In the genomic region with DNA sequence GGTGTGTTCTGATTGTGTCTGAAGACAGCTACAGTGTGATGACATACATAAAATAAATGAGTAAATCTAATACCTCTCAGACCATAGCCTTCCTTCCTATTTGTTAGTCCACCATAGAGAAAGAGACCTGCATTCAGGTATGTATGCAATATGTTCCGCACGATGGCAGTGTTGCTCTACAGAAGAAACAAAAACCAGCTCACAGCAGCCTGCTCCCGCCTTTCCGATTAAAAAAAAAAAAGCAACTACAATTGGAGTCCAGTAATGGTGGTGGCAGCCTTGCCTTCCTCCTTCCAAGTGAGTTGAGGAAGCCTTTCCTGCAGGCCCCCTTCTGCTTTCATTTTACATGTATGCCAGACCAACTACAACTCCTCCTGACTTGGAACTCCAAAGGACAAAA, we compare ENCODE assay signal across 8 mouse cellular contexts.
A peak's percentile ranks its signal among the peaks of the same experiment; 100 is the strongest.
DNase-seq lines count a peak whose midpoint lies in the region; ATAC-seq and TF ChIP-seq lines count a peak whose summit lies in the region.

No protein-coding gene starts in this region.

- no peaks in the 10 kb centered on the region for H3K9me3 ChIP-seq in forebrain, postnatal 0 days (ENCODE audit: low read length)
- H3K9me3 ChIP-seq in forebrain, embryonic 10.5 days = no peaks in the 10 kb centered on the region
- H3K9me3 ChIP-seq in megakaryocyte, embryonic 14.5 days = no peaks in the 10 kb centered on the region
- H3K9me3 ChIP-seq in intestine, postnatal 0 days (ENCODE audit: control insufficient read depth) = no peaks in the 10 kb centered on the region

- DNase-seq in forebrain, postnatal 0 days = peak; percentile 74
- DNase-seq in forebrain, embryonic 10.5 days (ENCODE audit: extremely low spot score, low spot score) = no peak
- peak; percentile 61 for DNase-seq in retina, embryonic 14.5 days (ENCODE audit: low spot score)
- no peak for DNase-seq in frontal cortex, postnatal 25 days (ENCODE audit: low spot score in 2 of 2)
- DNase-seq in gastrocnemius, postnatal 10 days = no peak

- H3K27me3 ChIP-seq in forebrain, postnatal 0 days (ENCODE audit: insufficient read depth, low read length) = no peaks in the 10 kb centered on the region
- no peaks in the 10 kb centered on the region for H3K27me3 ChIP-seq in forebrain, embryonic 10.5 days (ENCODE audit: poor library complexity, severe bottlenecking)
- H3K27me3 ChIP-seq in megakaryocyte, embryonic 14.5 days (replicated peaks) = no peaks in the 10 kb centered on the region
- H3K27me3 ChIP-seq in intestine, postnatal 0 days (replicated peaks; ENCODE audit: control insufficient read depth, insufficient read depth, low read length) = no peaks in the 10 kb centered on the region

- no peak overlapping the region for H3K4me3 ChIP-seq in forebrain, postnatal 0 days (ENCODE audit: low read depth, low read length)
- no peak overlapping the region for H3K4me3 ChIP-seq in forebrain, embryonic 10.5 days
- H3K4me3 ChIP-seq in megakaryocyte, embryonic 14.5 days (replicated peaks) = peak overlapping the region; percentile 57
- no peak overlapping the region for H3K4me3 ChIP-seq in intestine, postnatal 0 days (ENCODE audit: low read depth, low read length)

- H3K27ac ChIP-seq in forebrain, postnatal 0 days (ENCODE audit: low read depth, low read length) = no peak overlapping the region
- H3K27ac ChIP-seq in forebrain, embryonic 10.5 days = no peak overlapping the region
- no peak overlapping the region for H3K27ac ChIP-seq in intestine, postnatal 0 days (ENCODE audit: low read depth, low read length)

- peak; percentile 31; the same call in 1 of the 2 replicates for TF ChIP-seq CTCF in forebrain, postnatal 0 days (IDR thresholded peaks at IDR 0.05; ENCODE audit: low read depth)
- TF ChIP-seq CTCF in intestine, postnatal 0 days (IDR thresholded peaks at IDR 0.05; ENCODE audit: low read depth) = peak; percentile 58

- no peak overlapping the region for H3K9ac ChIP-seq in forebrain, postnatal 0 days
- no peak overlapping the region for H3K9ac ChIP-seq in intestine, postnatal 0 days (ENCODE audit: low read depth, low read length)

- no peaks in the 10 kb centered on the region for H3K36me3 ChIP-seq in forebrain, postnatal 0 days (ENCODE audit: insufficient read depth)
- peaks cover 70% of the 10 kb centered on the region for H3K36me3 ChIP-seq in forebrain, embryonic 10.5 days (replicated peaks)
- peaks cover 45% of the 10 kb centered on the region for H3K36me3 ChIP-seq in megakaryocyte, embryonic 14.5 days (replicated peaks; ENCODE audit: low read length)
- H3K36me3 ChIP-seq in intestine, postnatal 0 days (ENCODE audit: control insufficient read depth, insufficient read depth) = peaks cover 3% of the 10 kb centered on the region; the same call in 1 of the 2 replicates

- ATAC-seq in forebrain, postnatal 0 days = peak; percentile 40; the same call in 1 of the 2 replicates
- ATAC-seq in megakaryocyte, adult 5-6 weeks (ENCODE audit: poor library complexity, severe bottlenecking) = no peak
- ATAC-seq in intestine, postnatal 0 days = peak; percentile 22; the same call in 1 of the 2 replicates

- no peak overlapping the region for H3K4me2 ChIP-seq in forebrain, postnatal 0 days (ENCODE audit: low read depth)
- peak overlapping the region; percentile 21; the same call in 1 of the 2 replicates for H3K4me2 ChIP-seq in intestine, postnatal 0 days (replicated peaks; ENCODE audit: low read depth)

- WGBS in forebrain, postnatal 0 days = 61% methylated on average over 4 of the region's 4 CpGs
- 65% methylated on average over 4 of the region's 4 CpGs for WGBS in forebrain, embryonic 10.5 days
- WGBS in intestine, postnatal 0 days = 78% methylated on average over 4 of the region's 4 CpGs

- no peaks in the 10 kb centered on the region for H3K4me1 ChIP-seq in forebrain, postnatal 0 days (ENCODE audit: insufficient read depth)
- no peaks in the 10 kb centered on the region for H3K4me1 ChIP-seq in forebrain, embryonic 10.5 days
- H3K4me1 ChIP-seq in megakaryocyte, embryonic 14.5 days = peaks cover 73% of the 10 kb centered on the region
- no peaks in the 10 kb centered on the region for H3K4me1 ChIP-seq in intestine, postnatal 0 days (replicated peaks; ENCODE audit: control insufficient read depth, insufficient read depth, low read length)

Comparison
In these comparisons a context has a peak if more than half of its experiments do, and no peak if none do; other contexts are left out.
1. DNase-seq: peak in forebrain, postnatal 0 days (single experiment) and retina, embryonic 14.5 days (single experiment); none in forebrain, embryonic 10.5 days (single experiment), frontal cortex, postnatal 25 days (0 of 2) and gastrocnemius, postnatal 10 days (single experiment).